Mouse (Mus musculus) liver, embryonic 14.5 days (tissue): Measurements from ENCODE around the gene Acr. TPM values are rescaled to one million over a fixed set of nuclear protein-coding genes. Genes with fewer than 3 reads are reported as not detected.

Experiments used
- ATAC-seq: fragments of 200-750 bp; cut with Nextera tagmentation; 2 replicates; pipeline ENCODE4 v1.8.0; 2017; ENCODE audit warnings: moderate number of reproducible peaks, mild to moderate bottlenecking, moderate library complexity; ENCODE audit not compliant: insufficient read depth
- DNase-seq, 3 experiments: peaks; one replicate each; pipeline ENCODE4 v3.0.0-alpha.2; 2012 to 2013; ENCODE audit warnings: low read depth in 3 of 3, low spot score in 3 of 3
- H3K27ac ChIP-seq: fragments of 300-500 bp; sonication (generic); 2 replicates; pipeline ENCODE4 v1.5.1; 2014; ENCODE audit warnings: moderate library complexity, mild to moderate bottlenecking, control low read depth, inconsistent platforms
- H3K27me3 ChIP-seq: fragments of 300-500 bp; sonication (generic); 2 replicates; pipeline ENCODE4 v1.6.1; 2014; ENCODE audit warnings: mild to moderate bottlenecking, low read length, moderate library complexity; ENCODE audit not compliant: control insufficient read depth, insufficient read depth
- H3K36me3 ChIP-seq: fragments of 300-500 bp; sonication (generic); replicated peaks from 2 replicates; pipeline ENCODE4 v1.6.1; 2014; ENCODE audit warnings: low read depth; ENCODE audit not compliant: control insufficient read depth, insufficient read depth
- H3K4me1 ChIP-seq, 2 experiments: fragments of 200-500 bp in 1 of 2; fragments of 300-500 bp in 1 of 2; sonication (generic) in 1 of 2; replicated peaks; 2 replicates each; pipeline ENCODE4 v1.6.1; 2012 to 2014; ENCODE audit warnings: antibody characterized with exemption in 1 of 2, inconsistent platforms in 1 of 2, low read length in 1 of 2; ENCODE audit not compliant: control insufficient read depth in 2 of 2, insufficient read depth in 2 of 2
- H3K4me2 ChIP-seq: fragments of 300-500 bp; sonication (generic); 2 replicates; pipeline ENCODE4 v1.6.1; 2014; ENCODE audit warnings: low read depth, mild to moderate bottlenecking, control low read depth, moderate library complexity
- H3K4me3 ChIP-seq, 2 experiments: fragments of 200-500 bp in 1 of 2; fragments of 300-500 bp in 1 of 2; sonication (generic) in 1 of 2; 2 replicates each; pipeline ENCODE4 v1.5.1; 2012 to 2014; ENCODE audit warnings: low read depth in 2 of 2, low read length in 2 of 2, mild to moderate bottlenecking in 2 of 2, control low read depth in 1 of 2, inconsistent platforms in 1 of 2, moderate library complexity in 1 of 2; ENCODE audit not compliant: insufficient read depth in 1 of 2
- H3K9ac ChIP-seq: fragments of 300-500 bp; sonication (generic); replicated peaks from 2 replicates; pipeline ENCODE4 v1.6.1; 2014; ENCODE audit warnings: mild to moderate bottlenecking, control low read depth, moderate library complexity
- H3K9me3 ChIP-seq: fragments of 300-500 bp; sonication (generic); 2 replicates; pipeline ENCODE4 v1.6.1; 2016; ENCODE audit warnings: low read length, mixed read lengths; ENCODE audit not compliant: control insufficient read depth
- CTCF ChIP-seq: IDR thresholded peaks from 2 replicates; pipeline ENCODE4 v1.5.1; 2016; ENCODE audit warnings: antibody characterized with exemption, low read depth, control low read depth
- EP300 ChIP-seq: IDR thresholded peaks from 2 replicates; pipeline ENCODE4 v1.6.1; 2016; ENCODE audit warnings: antibody characterized with exemption, low read depth
- WGBS: fragments of 180-500 bp; shearing (Covaris S2); extraction: QIAGEN DNeasy Blood & Tissue Kit; methylation state at CpG from one replicate; pipeline ENCODE4 v1.1.7; 2014; ENCODE audit not compliant: insufficient replicate concordance; 5-methylcytosine and 5-hydroxymethylcytosine counted together
- polyA plus RNA-seq, 2 experiments: library from polyadenylated mRNA; depleted of rRNA in 1 of 2; stranded (reverse) in 1 of 2; unstranded in 1 of 2; fragments of >200 nt; fragmentation: Nextera tagmentation in 1 of 2; extraction: Ambion mirVana in 1 of 2; gene quantifications; 2 replicates each; pipeline versions ENCODE4 v1.2.1 to v1.2.3; 2012 to 2014

The Acr gene
- polyA plus RNA-seq, 2 experiments, result 0.04 TPM; not detected in 1

DNA sequence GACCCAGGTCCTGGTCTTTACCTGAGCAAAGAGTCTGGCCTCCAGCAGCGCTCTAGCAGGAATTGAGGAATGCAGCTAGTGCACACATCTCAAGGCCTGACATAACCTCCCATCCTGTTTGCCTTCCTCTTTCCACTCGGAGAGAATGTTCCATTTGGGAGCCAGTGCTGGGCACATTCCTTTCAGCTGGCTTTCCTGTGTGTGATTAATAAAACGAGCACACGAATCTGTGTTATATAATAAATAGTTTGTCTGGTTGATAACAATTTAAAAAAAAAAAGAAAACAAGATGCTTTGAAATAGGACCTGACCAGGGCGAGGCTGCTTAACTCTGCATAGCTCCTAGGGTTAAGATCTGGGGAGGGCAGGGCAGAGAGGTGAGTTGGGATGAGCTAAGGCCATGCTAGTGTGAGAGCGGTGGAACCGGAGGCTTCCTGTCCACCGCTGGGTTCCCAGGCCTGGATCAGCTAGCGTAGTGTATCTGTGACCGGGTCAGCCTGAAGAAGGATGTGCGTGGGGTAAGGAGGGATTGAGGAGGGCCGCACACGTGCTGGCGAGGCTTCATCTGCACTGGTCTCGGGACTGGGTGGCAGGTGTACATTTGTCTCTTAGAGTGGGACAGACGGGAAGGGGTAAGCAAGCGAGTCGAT is 39.8 kb upstream of the Acr start:
- Histone ChIP-seq H3K4me3 (no peak overlapping the region), H3K4me1 (no peaks in the 10 kb centered on the region), H3K27ac (no peak overlapping the region), H3K36me3 (no peaks in the 10 kb centered on the region), H3K9ac (no peak overlapping the region), H3K9me3 (no peaks in the 10 kb centered on the region), H3K4me2 (no peak overlapping the region), H3K27me3 (peaks cover 4% of the 10 kb centered on the region; the same call in 1 of the 2 replicates)
- ATAC-seq (no peak), DNase-seq (no peak)
- 77% methylated on average over 18 of the region's 18 CpGs for WGBS
- TF ChIP-seq CTCF, result no peak
- no peak for TF ChIP-seq EP300

DNA sequence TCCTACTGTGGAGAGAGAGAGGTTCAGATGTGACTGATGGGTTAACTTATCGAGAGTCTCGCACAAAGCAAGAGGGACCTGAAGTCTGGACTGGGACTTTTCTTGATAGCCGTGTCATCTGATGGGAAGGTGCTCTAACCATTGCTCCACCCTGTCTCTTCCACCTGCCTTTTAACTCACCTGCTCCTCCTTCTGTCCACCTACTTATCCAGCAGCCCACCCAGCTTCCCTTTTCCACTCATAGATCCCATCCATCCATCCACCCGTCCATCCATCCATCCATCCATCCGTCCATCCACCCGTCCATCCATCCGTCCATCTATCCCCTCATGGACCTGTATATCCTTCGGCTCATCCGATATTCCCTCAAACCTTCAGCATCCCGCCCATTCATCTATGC is 39.2 kb upstream of the Acr start:
- no peak overlapping the region for H3K4me3 ChIP-seq
- DNase-seq (no peak), ATAC-seq (no peak)
- no peak overlapping the region for H3K9ac ChIP-seq
- H3K27me3 ChIP-seq, result peaks cover 4% of the 10 kb centered on the region; the same call in 1 of the 2 replicates
- H3K9me3 ChIP-seq, result no peaks in the 10 kb centered on the region
- no peaks in the 10 kb centered on the region for H3K36me3 ChIP-seq
- TF ChIP-seq CTCF (no peak), EP300 (no peak)
- 80% methylated on average over 10 of the region's 10 CpGs for WGBS
- no peak overlapping the region for H3K4me2 ChIP-seq
- no peaks in the 10 kb centered on the region for H3K4me1 ChIP-seq
- H3K27ac ChIP-seq, result no peak overlapping the region

DNA sequence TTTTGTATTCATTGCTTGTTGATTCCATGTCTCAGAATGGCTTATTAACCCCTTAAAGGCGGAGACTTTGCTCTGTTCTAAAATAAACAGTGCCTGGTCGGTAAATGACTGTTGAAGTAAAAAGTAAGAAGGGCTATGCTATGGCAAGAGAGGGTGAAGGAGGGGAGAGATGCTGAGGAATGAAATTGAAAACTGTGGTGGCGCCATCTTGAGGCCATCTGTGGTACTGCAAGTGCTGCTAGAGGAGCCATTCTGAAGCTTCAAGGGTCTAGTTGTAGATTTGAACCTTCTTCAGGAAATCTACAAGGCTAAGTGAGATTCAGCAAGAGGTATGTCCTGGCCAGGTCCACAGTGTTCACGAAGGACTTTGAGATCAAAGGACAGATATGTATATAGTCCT is 37.8 kb upstream of the Acr start:
- Histone ChIP-seq H3K27me3 (no peaks in the 10 kb centered on the region), H3K4me3 (no peak overlapping the region), H3K4me1 (no peaks in the 10 kb centered on the region), H3K27ac (no peak overlapping the region), H3K36me3 (no peaks in the 10 kb centered on the region), H3K9me3 (no peaks in the 10 kb centered on the region), H3K9ac (no peak overlapping the region), H3K4me2 (no peak overlapping the region)
- ATAC-seq (no peak), DNase-seq (peak in 1 of 3 experiments; percentile 12)
- WGBS, result 15% methylated on average over 4 of the region's 4 CpGs
- TF ChIP-seq CTCF, result peak; percentile 89
- no peak for TF ChIP-seq EP300

DNA sequence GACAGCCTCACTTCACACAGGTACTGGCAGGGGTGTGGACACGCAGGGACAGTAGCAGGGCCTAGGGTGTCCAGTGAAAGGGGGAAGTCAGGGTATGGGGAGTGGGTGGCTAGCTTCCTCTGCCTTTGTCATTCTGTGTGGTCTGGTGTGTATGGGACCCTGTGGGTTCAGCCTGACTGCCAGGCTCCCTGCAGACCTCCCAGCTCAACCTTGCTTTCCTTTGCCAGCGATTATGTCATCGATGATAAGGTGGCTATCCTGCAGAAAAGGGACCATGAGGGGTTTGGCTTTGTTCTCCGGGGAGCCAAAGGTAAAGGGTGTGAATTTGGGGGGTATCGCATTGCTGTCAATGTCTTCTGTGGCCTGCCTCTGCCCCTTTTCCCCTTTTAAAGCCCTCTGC is 36.7 kb upstream of the Acr start:
- Histone ChIP-seq H3K4me2 (no peak overlapping the region), H3K27ac (no peak overlapping the region), H3K27me3 (no peaks in the 10 kb centered on the region), H3K4me1 (no peaks in the 10 kb centered on the region), H3K36me3 (no peaks in the 10 kb centered on the region), H3K9ac (no peak overlapping the region), H3K4me3 (no peak overlapping the region), H3K9me3 (no peaks in the 10 kb centered on the region)
- ATAC-seq (no peak), DNase-seq (no peak)
- WGBS, result 78% methylated on average over 5 of the region's 5 CpGs
- no peak for TF ChIP-seq CTCF
- no peak for TF ChIP-seq EP300

DNA sequence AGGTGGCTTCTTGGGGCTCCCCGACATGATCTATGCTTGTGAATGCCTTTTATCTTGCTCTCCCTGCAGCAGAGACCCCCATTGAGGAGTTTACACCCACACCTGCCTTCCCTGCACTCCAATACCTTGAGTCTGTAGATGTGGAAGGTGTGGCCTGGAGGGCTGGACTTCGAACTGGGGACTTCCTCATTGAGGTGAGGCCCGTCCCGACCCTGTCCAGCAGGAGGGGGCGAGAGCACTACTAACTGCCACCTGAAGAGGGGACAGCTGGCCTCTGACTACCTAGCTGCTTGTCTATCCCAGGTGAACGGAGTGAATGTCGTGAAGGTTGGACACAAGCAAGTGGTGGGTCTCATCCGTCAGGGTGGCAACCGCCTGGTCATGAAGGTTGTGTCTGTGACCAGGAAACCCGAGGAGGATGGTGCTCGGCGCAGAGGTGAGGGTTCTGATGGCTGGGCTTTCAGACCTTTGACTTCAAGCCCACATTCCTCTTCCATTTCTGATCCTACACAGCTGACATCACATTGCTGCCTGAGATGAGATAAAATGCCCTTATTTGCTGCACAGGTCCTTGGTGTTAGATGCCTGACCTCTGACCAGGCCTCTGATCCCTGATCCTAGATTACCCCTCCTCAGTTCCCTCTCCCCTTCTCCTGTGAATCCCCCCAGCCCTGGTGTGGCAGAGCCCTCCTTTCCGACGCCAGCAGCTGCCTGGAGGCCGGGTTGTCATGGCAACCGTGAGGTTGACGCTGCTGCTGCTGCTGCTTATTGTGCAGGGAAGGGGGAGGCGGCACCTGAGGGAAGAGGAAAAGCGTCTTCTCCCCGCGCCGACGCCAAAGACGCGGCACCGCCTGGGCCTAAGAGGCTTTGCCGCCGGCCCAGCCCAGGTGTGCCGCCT is 35.9 kb upstream of the Acr start:
- no peak overlapping the region for H3K27ac ChIP-seq
- ATAC-seq (no peak), DNase-seq (no peak)
- no peak overlapping the region for H3K4me3 ChIP-seq
- H3K4me2 ChIP-seq, result no peak overlapping the region
- 65% methylated on average over 28 of the region's 29 CpGs for WGBS
- no peaks in the 10 kb centered on the region for H3K4me1 ChIP-seq
- no peaks in the 10 kb centered on the region for H3K36me3 ChIP-seq
- no peaks in the 10 kb centered on the region for H3K27me3 ChIP-seq
- TF ChIP-seq CTCF (no peak), EP300 (no peak)
- H3K9ac ChIP-seq, result no peak overlapping the region
- H3K9me3 ChIP-seq, result no peaks in the 10 kb centered on the region
